7 mouse cellular contexts compared by ENCODE assay signal in genomic region chr7:143068316-143068881, GRCm38 (mm10). TPM values are rescaled to one million over a fixed set of nuclear protein-coding genes. Genes with fewer than 3 reads are reported as not detected.
A peak's percentile ranks its signal among the peaks of the same experiment; 100 is the strongest.
DNase-seq lines count a peak whose midpoint lies in the region; ATAC-seq and TF ChIP-seq lines count a peak whose summit lies in the region.

No protein-coding gene starts in this region.

- TF ChIP-seq EP300 in liver, embryonic 14.5 days (IDR thresholded peaks at IDR 0.05; ENCODE audit: low read depth), result no peak

- 45% methylated on average over 13 of the region's 13 CpGs for WGBS in hindbrain, embryonic 11.5 days
- WGBS in liver, embryonic 14.5 days (ENCODE audit: insufficient replicate concordance), result 58% methylated on average over 13 of the region's 13 CpGs

- no peaks in the 10 kb centered on the region for H3K9me3 ChIP-seq in hindbrain, embryonic 11.5 days (ENCODE audit: control insufficient read depth, low read length)
- H3K9me3 ChIP-seq in liver, embryonic 14.5 days (ENCODE audit: control insufficient read depth, low read length), result no peaks in the 10 kb centered on the region

- H3K4me1 ChIP-seq in hindbrain, embryonic 11.5 days (replicated peaks; ENCODE audit: control insufficient read depth, insufficient read depth, low read length), result peaks cover 15% of the 10 kb centered on the region
- H3K4me1 ChIP-seq in liver, embryonic 14.5 days (replicated peaks; ENCODE audit: control insufficient read depth in 2 of 2, insufficient read depth in 2 of 2, low read length in 1 of 2), result peaks cover 2 to 14% of the 10 kb centered on the region in 2 experiments; a peak in 3 of 4 replicates

- 0 out of 2 replicates have a peak, but pooled peaks have one; percentile 1 for ATAC-seq in hindbrain, embryonic 11.5 days (ENCODE audit: low FRiP score)
- ATAC-seq in liver, embryonic 14.5 days (ENCODE audit: insufficient read depth), result no peak

- H3K9ac ChIP-seq in hindbrain, embryonic 11.5 days (ENCODE audit: low read depth, low read length), result peak overlapping the region; percentile 65
- H3K9ac ChIP-seq in liver, embryonic 14.5 days (replicated peaks), result peak overlapping the region; percentile 87

- intact Hi-C loops in left cerebral cortex, postnatal 36 days (cut with DNase I), result no loop called here

- TF ChIP-seq CTCF in liver, embryonic 14.5 days (IDR thresholded peaks at IDR 0.05; ENCODE audit: low read depth), result no peak

- peak; percentile 63 for DNase-seq in left cerebral cortex, adult 11 months (ENCODE audit: low spot score)
- DNase-seq in left cerebral cortex, postnatal 36 days (ENCODE audit: low spot score in 2 of 2), result no peak
- peak; percentile 86 for DNase-seq in R1 (ENCODE audit: low read depth, low spot score)
- peak; percentile 54 for DNase-seq in embryo, embryonic 10.5 days (ENCODE audit: low spot score)
- DNase-seq in hindbrain, embryonic 11.5 days (ENCODE audit: low spot score), result peak; percentile 62
- DNase-seq in liver, embryonic 14.5 days (ENCODE audit: low read depth in 3 of 3, low spot score in 3 of 3), result no peak
- peak; percentile 23 for DNase-seq in retina, postnatal 7 days (ENCODE audit: low read depth, low spot score)

- H3K27ac ChIP-seq in hindbrain, embryonic 11.5 days (ENCODE audit: low read depth, low read length), result peak overlapping the region; percentile 94
- H3K27ac ChIP-seq in liver, embryonic 14.5 days, result peak overlapping the region; percentile 65

- peaks cover 6% of the 10 kb centered on the region; the same call in 1 of the 2 replicates for H3K36me3 ChIP-seq in hindbrain, embryonic 11.5 days (ENCODE audit: control insufficient read depth, insufficient read depth, low read length)
- H3K36me3 ChIP-seq in liver, embryonic 14.5 days (replicated peaks; ENCODE audit: control insufficient read depth, insufficient read depth, low read depth), result peaks cover 25% of the 10 kb centered on the region

- H3K27me3 ChIP-seq in hindbrain, embryonic 11.5 days (ENCODE audit: control insufficient read depth, insufficient read depth, low read length), result no peaks in the 10 kb centered on the region
- H3K27me3 ChIP-seq in liver, embryonic 14.5 days (ENCODE audit: control insufficient read depth, insufficient read depth, low read length), result no peaks in the 10 kb centered on the region

- peak overlapping the region; percentile 90 for H3K4me3 ChIP-seq in hindbrain, embryonic 11.5 days (ENCODE audit: low read depth, low read length)
- H3K4me3 ChIP-seq in liver, embryonic 14.5 days (ENCODE audit: insufficient read depth in 1 of 2, low read depth in 2 of 2, low read length in 2 of 2), result peak overlapping the region; percentile 86 to 94

- H3K4me2 ChIP-seq in hindbrain, embryonic 11.5 days (replicated peaks; ENCODE audit: low read depth, low read length), result peak overlapping the region; percentile 68
- H3K4me2 ChIP-seq in liver, embryonic 14.5 days (ENCODE audit: low read depth), result peak overlapping the region; percentile 96

RNA-seq across cellular contexts. Expression of gene Tssc4, which starts 0.7 kb away (rescaled TPM):
- 10 to 100 TPM; 37.5 to 42.3 TPM for total RNA-seq in left cerebral cortex, postnatal 36 days (2021)
- polyA plus RNA-seq in hindbrain, embryonic 11.5 days (2014; fragmentation: Nextera tagmentation; extraction: Ambion mirVana), result 59.0 and 63.8 TPM in 2 replicates
- polyA plus RNA-seq in liver, embryonic 14.5 days (2012; rRNA removed), result 38.5 and 48.3 TPM in 2 replicates
- polyA plus RNA-seq in liver, embryonic 14.5 days (2014; fragmentation: Nextera tagmentation; extraction: Ambion mirVana), result 26.9 and 27.8 TPM in 2 replicates

RNA-seq across cellular contexts. Expression of gene Cd81, which starts 15.9 kb away (rescaled TPM):
- total RNA-seq in left cerebral cortex, postnatal 36 days (2021), result 100 to 1,000 TPM; 385 to 445 TPM
- polyA plus RNA-seq in hindbrain, embryonic 11.5 days (2014; fragmentation: Nextera tagmentation; extraction: Ambion mirVana), result 263 and 264 TPM in 2 replicates
- polyA plus RNA-seq in liver, embryonic 14.5 days (2012; rRNA removed), result 48.0 and 56.2 TPM in 2 replicates
- polyA plus RNA-seq in liver, embryonic 14.5 days (2014; fragmentation: Nextera tagmentation; extraction: Ambion mirVana), result 120 and 129 TPM in 2 replicates

RNA-seq across cellular contexts. Expression of gene Trpm5, which starts 26.0 kb away (rescaled TPM):
- not detected for total RNA-seq in left cerebral cortex, postnatal 36 days (2021)
- 0.27 and 0.88 TPM in 2 replicates for polyA plus RNA-seq in hindbrain, embryonic 11.5 days (2014; fragmentation: Nextera tagmentation; extraction: Ambion mirVana)
- polyA plus RNA-seq in liver, embryonic 14.5 days (2012; rRNA removed), result 0.43 and 0.54 TPM in 2 replicates
- polyA plus RNA-seq in liver, embryonic 14.5 days (2014; fragmentation: Nextera tagmentation; extraction: Ambion mirVana), result 0.34 and 0.87 TPM in 2 replicates

RNA-seq across cellular contexts. Expression of gene Kcnq1, which starts 37.8 kb away (rescaled TPM):
- total RNA-seq in left cerebral cortex, postnatal 36 days (2021), result under 1 TPM; 0.49 to 1.00 TPM
- polyA plus RNA-seq in hindbrain, embryonic 11.5 days (2014; fragmentation: Nextera tagmentation; extraction: Ambion mirVana), result 1.7 and 2.5 TPM in 2 replicates
- polyA plus RNA-seq in liver, embryonic 14.5 days (2012; rRNA removed), result 0.12 and 0.21 TPM in 2 replicates
- 0.27 and 0.41 TPM in 2 replicates for polyA plus RNA-seq in liver, embryonic 14.5 days (2014; fragmentation: Nextera tagmentation; extraction: Ambion mirVana)

Comparison
In these comparisons a context has a peak if more than half of its experiments do, and no peak if none do; other contexts are left out.
1. DNase-seq: peak in left cerebral cortex, adult 11 months (single experiment), R1 (single experiment), embryo, embryonic 10.5 days (single experiment), hindbrain, embryonic 11.5 days (single experiment) and retina, postnatal 7 days (single experiment); none in left cerebral cortex, postnatal 36 days (0 of 2) and liver, embryonic 14.5 days (0 of 3).